Mouse (Mus musculus): ENCODE measurements around the gene Rrnad1. TPM values are rescaled to one million over a fixed set of nuclear protein-coding genes. Genes with fewer than 3 reads are reported as not detected.

Gene Rrnad1
- polyA plus RNA-seq, 2 experiments: 3.5 to 9.2 TPM

DNA sequence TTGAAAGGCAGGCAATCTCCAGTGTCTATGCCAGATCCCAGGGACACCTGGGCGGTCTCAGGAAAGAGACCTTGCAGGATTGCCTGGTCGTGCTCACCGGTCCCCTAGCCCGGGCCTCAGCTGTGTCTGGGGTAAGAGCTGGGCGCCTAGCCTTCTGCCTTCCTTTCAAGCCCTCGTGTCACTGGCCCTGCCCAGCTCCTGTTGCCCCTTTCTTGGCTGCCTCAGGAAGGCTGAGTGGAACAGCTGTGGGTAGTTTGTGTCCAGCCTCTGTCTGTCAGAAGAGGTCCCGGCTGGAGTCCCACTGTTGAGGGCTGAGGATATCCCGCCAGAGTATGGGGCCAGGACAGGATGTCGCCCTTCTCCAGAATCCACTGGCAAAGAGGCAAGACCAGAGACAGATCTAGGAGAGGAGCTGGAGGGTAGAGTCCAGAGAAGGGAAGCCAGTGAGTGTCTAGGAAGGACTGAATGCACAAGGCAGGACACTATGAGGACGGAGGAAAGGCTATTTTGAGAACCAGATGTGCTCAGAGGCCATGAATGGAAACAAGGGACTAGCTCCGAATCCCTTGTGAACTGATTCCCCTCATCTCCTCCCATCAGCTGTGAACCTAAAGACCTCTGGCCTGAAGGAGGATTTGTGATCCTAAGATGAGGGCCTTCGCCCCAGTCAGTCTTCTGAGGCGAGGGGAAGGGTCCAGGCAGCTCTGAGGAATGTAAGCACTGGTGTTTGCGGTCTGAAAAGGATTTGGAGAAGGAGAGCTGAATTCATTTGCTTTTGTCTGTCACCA lies 43.3 kb upstream of the Rrnad1 start:
- Histone ChIP-seq H3K4me2 (ENCODE audit: low read depth) (no peak overlapping the region), H3K4me1 (replicated peaks; ENCODE audit: control insufficient read depth in 2 of 2, insufficient read depth in 2 of 2, low read length in 1 of 2) (peaks cover 0 to 4% of the 10 kb centered on the region in 2 experiments; a peak in 1 of 4 replicates), H3K9me3 (ENCODE audit: control insufficient read depth, low read length) (no peaks in the 10 kb centered on the region), H3K9ac (replicated peaks) (no peak overlapping the region), H3K27ac (no peak overlapping the region), H3K27me3 (ENCODE audit: control insufficient read depth, insufficient read depth, low read length) (peaks cover 34% of the 10 kb centered on the region), H3K36me3 (replicated peaks; ENCODE audit: control insufficient read depth, insufficient read depth, low read depth) (no peaks in the 10 kb centered on the region), H3K4me3 (ENCODE audit: insufficient read depth in 1 of 2, low read depth in 2 of 2, low read length in 2 of 2) (no peak overlapping the region)
- WGBS (ENCODE audit: insufficient replicate concordance): 57% methylated on average over 14 of the region's 14 CpGs
- ATAC-seq (ENCODE audit: insufficient read depth) (no peak), DNase-seq (ENCODE audit: low read depth in 3 of 3, low spot score in 3 of 3) (no peak)
- TF ChIP-seq CTCF (IDR thresholded peaks at IDR 0.05; ENCODE audit: low read depth) (no peak), EP300 (IDR thresholded peaks at IDR 0.05; ENCODE audit: low read depth) (no peak)

DNA sequence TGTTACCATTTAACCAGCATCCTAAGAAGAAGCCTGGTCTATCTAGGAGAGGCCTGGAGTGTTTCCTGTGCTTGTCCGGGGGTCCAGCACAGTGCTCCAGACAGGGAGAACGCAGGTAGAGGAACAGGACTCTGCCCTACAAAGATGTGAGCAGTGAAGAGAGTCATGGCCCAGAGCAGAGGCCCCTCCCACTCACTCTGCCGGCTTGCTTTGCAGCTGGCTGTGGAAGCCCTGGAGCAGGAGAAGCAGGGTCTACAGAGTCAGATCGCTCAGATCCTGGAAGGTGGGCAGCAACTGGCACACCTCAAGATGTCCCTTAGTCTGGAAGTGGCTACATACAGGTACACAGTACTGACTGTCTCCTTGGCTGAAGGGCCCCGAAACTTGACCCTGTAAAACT lies 42.3 kb upstream of the Rrnad1 start:
- ATAC-seq (ENCODE audit: insufficient read depth): no peak
- DNase-seq (ENCODE audit: low read depth in 3 of 3, low spot score in 3 of 3): no peak
- TF ChIP-seq EP300 (IDR thresholded peaks at IDR 0.05; ENCODE audit: low read depth) (no peak), CTCF (IDR thresholded peaks at IDR 0.05; ENCODE audit: low read depth) (no peak)
- no peaks in the 10 kb centered on the region for H3K36me3 ChIP-seq (replicated peaks; ENCODE audit: control insufficient read depth, insufficient read depth, low read depth)
- WGBS (ENCODE audit: insufficient replicate concordance): 37% methylated on average over 5 of the region's 5 CpGs
- H3K9me3 ChIP-seq (ENCODE audit: control insufficient read depth, low read length): no peaks in the 10 kb centered on the region
- H3K4me3 ChIP-seq (ENCODE audit: insufficient read depth in 1 of 2, low read depth in 2 of 2, low read length in 2 of 2): no peak overlapping the region
- H3K27ac ChIP-seq: no peak overlapping the region
- no peak overlapping the region for H3K9ac ChIP-seq (replicated peaks)
- peak overlapping the region; percentile 16 for H3K4me2 ChIP-seq (ENCODE audit: low read depth)
- H3K4me1 ChIP-seq (replicated peaks; ENCODE audit: control insufficient read depth in 2 of 2, insufficient read depth in 2 of 2, low read length in 1 of 2): peaks cover 0 to 4% of the 10 kb centered on the region in 2 experiments; a peak in 1 of 4 replicates
- H3K27me3 ChIP-seq (ENCODE audit: control insufficient read depth, insufficient read depth, low read length): peaks cover 34% of the 10 kb centered on the region

DNA sequence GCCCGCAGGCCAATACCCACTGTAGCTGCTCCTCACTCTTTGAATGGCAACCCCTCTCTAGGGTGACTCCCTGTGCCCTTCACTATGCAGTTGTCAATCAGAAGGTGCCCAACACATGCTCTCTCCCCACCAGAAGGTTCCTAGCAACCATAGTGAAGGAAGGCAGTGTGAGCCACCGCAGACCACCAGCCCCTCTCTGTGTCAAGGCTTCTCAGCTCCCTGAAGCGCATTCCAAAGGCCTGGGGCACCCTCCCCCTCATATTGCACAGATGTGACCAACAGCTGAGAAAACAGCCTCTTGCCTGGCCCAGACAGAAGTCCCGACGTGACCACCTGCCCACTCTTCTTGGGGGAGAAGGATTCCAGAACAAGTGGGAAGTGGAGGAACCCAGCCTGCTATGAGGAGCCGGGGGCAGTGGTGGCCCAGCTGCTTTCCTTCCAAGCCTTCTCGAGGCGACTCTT lies 41.7 kb upstream of the Rrnad1 start:
- Histone ChIP-seq H3K36me3 (replicated peaks; ENCODE audit: control insufficient read depth, insufficient read depth, low read depth) (no peaks in the 10 kb centered on the region), H3K4me3 (ENCODE audit: insufficient read depth in 1 of 2, low read depth in 2 of 2, low read length in 2 of 2) (peak overlapping the region in 1 of 2 experiments; percentile 23; a peak in 1 of 4 replicates), H3K4me1 (replicated peaks; ENCODE audit: control insufficient read depth in 2 of 2, insufficient read depth in 2 of 2, low read length in 1 of 2) (peaks cover 0 to 4% of the 10 kb centered on the region in 2 experiments; a peak in 1 of 4 replicates), H3K4me2 (ENCODE audit: low read depth) (peak overlapping the region; percentile 16), H3K27ac (no peak overlapping the region), H3K9me3 (ENCODE audit: control insufficient read depth, low read length) (no peaks in the 10 kb centered on the region), H3K9ac (replicated peaks) (no peak overlapping the region), H3K27me3 (ENCODE audit: control insufficient read depth, insufficient read depth, low read length) (peaks cover 34% of the 10 kb centered on the region)
- DNase-seq (ENCODE audit: low read depth in 3 of 3, low spot score in 3 of 3) (no peak), ATAC-seq (ENCODE audit: insufficient read depth) (no peak)
- TF ChIP-seq CTCF (IDR thresholded peaks at IDR 0.05; ENCODE audit: low read depth) (no peak), EP300 (IDR thresholded peaks at IDR 0.05; ENCODE audit: low read depth) (no peak)
- 40% methylated on average over 8 of the region's 8 CpGs for WGBS (ENCODE audit: insufficient replicate concordance)

GRCm38 (mm10) chr3:87971489-87972202 lies 41.1 kb upstream of the Rrnad1 start:
- ATAC-seq (ENCODE audit: insufficient read depth): no peak
- DNase-seq (ENCODE audit: low read depth in 3 of 3, low spot score in 3 of 3): no peak
- Histone ChIP-seq H3K4me2 (ENCODE audit: low read depth) (peak overlapping the region; percentile 16), H3K9ac (replicated peaks) (no peak overlapping the region), H3K4me3 (ENCODE audit: insufficient read depth in 1 of 2, low read depth in 2 of 2, low read length in 2 of 2) (peak overlapping the region; percentile 17 to 40), H3K27ac (no peak overlapping the region), H3K9me3 (ENCODE audit: control insufficient read depth, low read length) (no peaks in the 10 kb centered on the region), H3K36me3 (replicated peaks; ENCODE audit: control insufficient read depth, insufficient read depth, low read depth) (no peaks in the 10 kb centered on the region), H3K4me1 (replicated peaks; ENCODE audit: control insufficient read depth in 2 of 2, insufficient read depth in 2 of 2, low read length in 1 of 2) (peaks cover 0 to 4% of the 10 kb centered on the region in 2 experiments; a peak in 1 of 4 replicates), H3K27me3 (ENCODE audit: control insufficient read depth, insufficient read depth, low read length) (peaks cover 34% of the 10 kb centered on the region)
- TF ChIP-seq EP300 (IDR thresholded peaks at IDR 0.05; ENCODE audit: low read depth) (no peak), CTCF (IDR thresholded peaks at IDR 0.05; ENCODE audit: low read depth) (no peak)
- 2% methylated on average over 55 of the region's 60 CpGs for WGBS (ENCODE audit: insufficient replicate concordance)

All from liver, embryonic 14.5 days (tissue).